Mouse (Mus musculus) cerebellum, adult 8-10 months (tissue): ENCODE results near the gene Vmn1r151.
"Not testable (repeated sequence)": the region's sequence is repeated elsewhere in the genome, so short reads cannot be mapped to it uniquely, and the experiment has no call there.

Experiments used
- DNase-seq: peaks from one replicate; pipeline ENCODE4 v3.0.0; 2022

Vmn1r151 gene

DNA sequence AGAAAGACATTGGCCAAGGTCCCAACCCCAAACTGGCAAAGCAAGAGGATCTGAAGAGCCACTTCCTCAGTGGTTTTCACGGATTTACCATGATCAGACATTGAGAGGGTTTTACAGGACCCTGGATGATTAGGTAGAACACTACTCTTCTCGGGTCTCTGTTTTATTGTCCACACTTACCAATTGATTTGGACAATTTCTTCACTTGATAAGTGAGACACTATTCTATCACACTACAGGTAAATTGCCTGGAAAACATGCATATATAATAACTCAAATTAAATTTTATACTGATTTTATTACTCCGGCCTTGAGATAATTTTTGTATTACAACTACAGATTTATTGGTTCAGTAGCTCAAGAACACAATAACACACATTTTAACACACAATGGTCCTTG lies at the start of gene Vmn1r151:
TSS of gene Vmn1r151 (minus strand) at position 101 of the 400 bp plus-strand sequence.
- DNase-seq: not testable (repeated sequence)

DNA sequence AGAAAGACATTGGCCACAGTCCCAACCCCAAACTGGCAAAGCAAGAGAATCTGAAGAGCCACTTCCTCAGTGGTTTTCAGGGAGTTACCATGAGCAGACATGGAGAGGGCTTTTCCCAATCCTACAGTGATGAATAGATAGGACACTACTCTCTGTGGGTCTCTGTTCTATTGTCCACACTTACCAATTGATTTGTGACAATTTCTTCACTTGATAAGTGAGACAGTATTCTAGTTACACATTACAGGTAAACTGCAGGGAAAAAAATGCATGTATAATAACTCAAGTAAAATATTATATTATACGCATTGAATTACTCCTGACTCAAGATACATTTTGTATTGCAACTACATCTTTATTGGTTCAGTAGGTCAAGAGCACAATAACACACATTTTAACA lies 35.3 kb upstream of the Vmn1r151 start, which contains the start of gene Gm8677:
TSS of gene Gm8677 (minus strand) at position 101 of the 400 bp plus-strand sequence.
- DNase-seq: not testable (repeated sequence)

DNA sequence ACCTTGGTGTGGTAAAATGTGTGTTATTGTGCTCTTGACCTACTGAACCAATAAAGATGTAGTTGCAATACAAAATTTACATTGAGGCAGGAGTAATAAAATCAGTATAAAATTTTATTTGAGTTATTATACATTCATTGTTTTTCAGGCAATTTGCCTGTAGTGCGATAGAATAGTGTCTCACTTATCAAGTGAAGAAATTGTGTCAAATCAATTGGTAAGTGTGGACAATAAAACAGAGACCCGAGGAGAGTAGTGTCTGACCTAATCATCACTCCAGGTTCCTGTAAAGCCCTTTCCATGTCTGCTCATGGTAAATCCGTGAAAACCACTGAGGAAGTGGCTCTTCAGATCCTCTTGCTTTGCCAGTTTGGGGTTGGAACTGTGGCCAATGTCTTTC lies 23.2 kb upstream of the Vmn1r151 start, which contains the start of gene Vmn1r152:
TSS of gene Vmn1r152 (plus strand) at position 301 of the 400 bp plus-strand sequence.
- DNase-seq: not testable (repeated sequence)

DNA sequence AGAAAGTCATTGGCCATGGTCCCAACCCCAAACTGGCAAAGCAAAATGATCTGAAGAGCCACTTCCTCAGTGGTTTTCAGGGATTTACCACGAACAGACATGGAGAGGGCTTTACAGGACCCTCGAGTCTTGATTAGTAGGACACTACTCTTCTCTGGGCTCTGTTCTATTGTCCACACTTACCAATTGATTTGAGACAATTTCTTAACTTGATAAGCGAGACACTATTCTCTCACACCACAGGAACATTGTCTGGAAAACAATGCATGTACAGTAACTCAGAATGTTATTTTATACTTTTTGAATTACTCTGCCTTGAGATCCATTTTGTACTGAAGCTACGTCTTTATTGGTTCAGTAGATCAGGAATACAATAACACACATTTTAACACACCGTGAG lies 35.5 kb downstream of the Vmn1r151 start, which contains the start of gene Gm10665:
TSS of gene Gm10665 (minus strand) at position 101 of the 400 bp plus-strand sequence.
- not testable (repeated sequence) for DNase-seq
